Mouse (Mus musculus) myocyte (in vitro differentiated cells): Measurements from ENCODE around the gene Gga1.
A peak's percentile ranks its signal among the peaks of the same experiment; 100 is the strongest.

Experiments used
- CEBPB ChIP-seq: IDR thresholded peaks from 2 replicates; pipeline ENCODE4 v1.6.1; 2011; ENCODE audit warnings: mild to moderate bottlenecking, moderate library complexity; ENCODE audit not compliant: poor library complexity, insufficient read depth, severe bottlenecking
- E2F4 ChIP-seq: IDR thresholded peaks from one replicate; pipeline ENCODE4 v1.6.1; 2011; ENCODE audit warnings: mild to moderate bottlenecking, control low read depth, moderate library complexity; ENCODE audit not compliant: insufficient read depth
- MAX ChIP-seq: IDR thresholded peaks from one replicate; pipeline ENCODE4 v1.6.1; 2011; ENCODE audit warnings: low read depth, mild to moderate bottlenecking, control low read depth
- MYOD1 ChIP-seq, 3 experiments: IDR thresholded peaks; one replicate each; pipeline ENCODE4 v1.6.1; 2011; ENCODE audit warnings: control low read depth in 2 of 3, low read depth in 2 of 3, mild to moderate bottlenecking in 2 of 3, moderate library complexity in 1 of 3; ENCODE audit not compliant: insufficient read length in 2 of 3, control insufficient read depth in 1 of 3
- MYOG ChIP-seq, 3 experiments: IDR thresholded peaks; one replicate each; pipeline ENCODE4 v1.6.1; 2011; ENCODE audit warnings: control low read depth in 2 of 3, low read depth in 2 of 3, mild to moderate bottlenecking in 2 of 3; ENCODE audit not compliant: insufficient read length in 2 of 3, control insufficient read depth in 1 of 3, insufficient read depth in 1 of 3
- POLR2A ChIP-seq: IDR thresholded peaks from one replicate; pipeline ENCODE4 v1.6.1; 2011; ENCODE audit warnings: low read depth, mild to moderate bottlenecking, control low read depth, moderate library complexity; ENCODE audit not compliant: insufficient read length
- POLR2AphosphoS2 ChIP-seq: IDR thresholded peaks from one replicate; pipeline ENCODE4 v1.6.1; 2011; ENCODE audit warnings: low read depth, control low read depth; ENCODE audit not compliant: insufficient read length
- REST ChIP-seq: IDR thresholded peaks from one replicate; pipeline ENCODE4 v1.6.1; 2011; ENCODE audit warnings: mild to moderate bottlenecking, control low read depth, moderate library complexity; ENCODE audit not compliant: insufficient read depth, insufficient read length
- SRF ChIP-seq: IDR thresholded peaks from one replicate; pipeline ENCODE4 v1.6.1; 2011; ENCODE audit warnings: low read depth; ENCODE audit not compliant: control insufficient read depth, insufficient read length
- TCF12 ChIP-seq: IDR thresholded peaks from one replicate; pipeline ENCODE4 v1.6.1; 2011; ENCODE audit warnings: mild to moderate bottlenecking, control low read depth; ENCODE audit not compliant: poor library complexity, insufficient read depth, severe bottlenecking
- TCF3 ChIP-seq: IDR thresholded peaks from one replicate; pipeline ENCODE4 v1.6.1; 2011; ENCODE audit warnings: low read depth, control low read depth; ENCODE audit not compliant: insufficient read length
- USF1 ChIP-seq: IDR thresholded peaks from one replicate; pipeline ENCODE4 v1.6.1; 2011; ENCODE audit warnings: low read depth, mild to moderate bottlenecking, control low read depth, moderate library complexity

GRCm38 (mm10) chr15:78835200-78836085, 41.5 kb upstream of the Gga1 start:
- TF ChIP-seq POLR2AphosphoS2 (no peak), MYOD1 (IDR thresholded peaks at IDR 0.05; ENCODE audit: control insufficient read depth in 1 of 3, insufficient read length in 2 of 3, low read depth in 2 of 3) (peak in 1 of 3 experiments; percentile 67), POLR2A (no peak), E2F4 (no peak), USF1 (no peak), MYOG (IDR thresholded peaks at IDR 0.05; ENCODE audit: control insufficient read depth in 1 of 3, insufficient read depth in 1 of 3, insufficient read length in 2 of 3, low read depth in 2 of 3) (peak in 2 of 3 experiments; percentile 21 to 56), TCF12 (no peak), MAX (no peak), CEBPB (no peak), REST (no peak), TCF3 (no peak), SRF (no peak)
